Mouse (Mus musculus): ENCODE data around the gene Trim34b.
"Not testable (repeated sequence)": the region's sequence is repeated elsewhere in the genome, so short reads cannot be mapped to it uniquely, and the experiment has no call there.

Gene Trim34b

GRCm38 (mm10) chr7:104329171-104329570, at the start of gene Trim34b:
Gene Trim34b, plus strand, starts transcription at chr7:104329471.
- not testable (repeated sequence) for DNase-seq (ENCODE audit: low read depth, low spot score)

- not testable (repeated sequence) for DNase-seq (ENCODE audit: low read depth, low spot score)
Observed at GRCm38 (mm10) chr7:104287576-104288443, 41.5 kb upstream of the Trim34b start, which contains the start of gene Trim5. Gene Trim5, minus strand, starts transcription at chr7:104288094.

GRCm38 (mm10) chr7:104290641-104291040, 38.6 kb upstream of the Trim34b start:
- DNase-seq (ENCODE audit: low read depth, low spot score) = no peak

DNA sequence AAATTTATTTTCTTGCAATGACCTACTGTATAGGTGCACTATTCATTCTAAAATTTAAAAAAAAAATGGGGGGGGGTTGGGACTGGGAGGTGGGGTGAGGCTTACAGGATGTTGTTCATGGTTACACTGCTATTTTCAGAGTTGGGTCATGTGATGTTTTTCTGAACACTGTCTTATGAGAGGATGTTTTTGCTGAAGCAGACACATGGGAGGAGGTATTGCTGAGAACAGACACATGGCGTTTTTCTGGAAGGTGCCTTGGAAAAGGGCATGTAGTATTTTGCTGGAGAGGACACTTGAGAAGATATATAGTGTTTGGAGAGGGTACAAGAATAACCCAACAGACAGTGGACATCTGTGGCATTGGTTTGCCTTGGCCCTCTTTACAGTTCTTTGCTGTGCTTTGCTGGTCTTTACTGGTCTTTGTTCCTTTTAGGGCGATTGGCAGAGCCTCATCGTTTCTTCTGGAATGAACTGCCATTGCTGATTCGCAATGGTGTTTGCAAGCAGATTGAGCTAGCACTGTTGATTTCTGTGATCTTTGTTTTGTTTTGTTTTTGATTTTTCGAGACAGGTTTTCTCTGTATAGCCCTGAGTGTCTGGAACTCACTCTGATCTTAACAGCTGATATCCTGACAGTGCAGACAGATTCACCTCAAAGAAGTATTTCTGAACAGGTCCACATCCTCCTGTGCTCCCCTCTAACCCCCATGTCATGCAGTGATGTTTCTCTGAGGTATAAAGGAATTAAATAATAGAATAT, 37.5 kb upstream of the Trim34b start:
- no peak for DNase-seq (ENCODE audit: low read depth, low spot score)

DNA sequence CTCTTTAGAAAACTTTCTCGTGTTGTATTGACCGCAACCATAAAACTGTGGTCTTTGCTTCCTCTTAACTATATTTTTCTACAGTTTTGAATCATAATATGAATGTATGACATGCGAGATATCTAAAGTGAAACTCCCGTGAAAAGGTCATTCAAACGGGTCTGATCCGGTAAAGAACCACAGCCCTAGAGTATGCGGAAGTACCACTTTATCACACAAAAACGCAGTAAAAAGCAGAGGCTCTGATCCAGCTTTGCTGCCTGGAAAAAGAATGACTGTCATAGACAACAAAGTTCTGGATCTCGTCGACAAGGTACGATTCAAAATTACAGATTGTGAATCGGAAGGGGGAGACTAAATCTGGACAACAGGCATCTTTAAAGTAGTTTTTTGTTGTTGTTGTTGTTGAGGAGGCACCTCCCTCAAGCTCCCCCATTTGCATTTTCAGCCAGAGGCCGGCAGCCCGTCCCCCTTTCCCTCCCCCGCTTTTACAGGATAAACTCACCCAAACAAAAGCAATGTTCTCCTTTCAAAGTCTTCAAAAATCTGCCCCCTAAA, 14.4 kb upstream of the Trim34b start:
- DNase-seq (ENCODE audit: low read depth, low spot score) = no peak

DNA sequence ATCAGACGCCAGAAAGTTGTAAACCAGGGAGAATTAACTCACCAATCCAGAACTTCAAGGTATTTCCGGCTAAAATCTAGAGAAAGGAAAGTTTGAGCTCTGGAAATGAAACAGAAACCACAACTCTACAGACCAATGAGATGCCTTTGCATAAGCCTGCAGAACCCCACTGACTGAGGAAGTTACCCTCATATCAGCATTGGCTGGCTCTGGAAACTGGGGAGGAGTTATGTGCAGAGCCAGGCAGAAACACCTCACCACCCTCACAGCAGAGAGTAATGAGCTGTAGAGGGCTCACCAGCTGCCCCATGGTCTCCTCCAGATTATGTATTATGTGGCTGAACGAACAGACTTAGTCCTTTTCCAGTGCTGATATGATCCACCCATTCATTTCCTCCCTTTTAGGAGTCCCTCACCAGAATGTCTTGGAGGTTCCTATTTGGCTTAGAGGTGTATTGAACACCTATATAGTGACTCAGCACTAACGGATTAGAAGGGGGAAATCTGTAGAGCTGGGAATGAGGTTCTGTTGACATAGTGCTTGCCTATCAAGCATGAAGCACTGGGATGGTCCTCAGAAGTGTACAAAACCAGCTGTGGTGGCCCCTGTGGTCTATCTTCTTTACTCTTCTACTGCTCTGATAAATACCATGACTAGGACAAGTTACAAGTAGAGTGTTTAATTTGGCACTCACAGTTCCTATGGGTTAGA, 13.7 kb upstream of the Trim34b start, which contains the start of gene Trim12a:
Trim12a (minus strand) TSS at position 98 of the 712 bp plus-strand sequence.
- DNase-seq (ENCODE audit: low read depth, low spot score) = not testable (repeated sequence)

DNA sequence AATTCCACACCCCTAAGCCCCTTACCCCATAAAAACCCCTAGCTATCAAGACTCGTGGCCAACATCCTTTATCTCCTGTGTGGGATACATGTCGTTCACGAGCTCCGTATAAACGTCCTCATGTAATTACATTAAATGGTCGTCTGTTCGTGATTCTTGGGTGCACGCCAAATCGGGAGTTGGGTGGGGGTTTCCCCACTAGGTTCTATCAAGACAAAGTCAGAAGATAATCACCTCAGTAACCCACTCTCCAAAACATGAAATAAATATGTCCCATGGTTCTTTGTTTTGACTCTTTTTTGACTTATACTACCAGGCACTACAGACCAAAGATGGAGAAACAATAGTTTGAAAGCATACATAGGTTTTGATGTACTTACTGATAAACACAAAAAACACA, 7.2 kb upstream of the Trim34b start:
- DNase-seq (ENCODE audit: low read depth, low spot score) = no peak

DNA sequence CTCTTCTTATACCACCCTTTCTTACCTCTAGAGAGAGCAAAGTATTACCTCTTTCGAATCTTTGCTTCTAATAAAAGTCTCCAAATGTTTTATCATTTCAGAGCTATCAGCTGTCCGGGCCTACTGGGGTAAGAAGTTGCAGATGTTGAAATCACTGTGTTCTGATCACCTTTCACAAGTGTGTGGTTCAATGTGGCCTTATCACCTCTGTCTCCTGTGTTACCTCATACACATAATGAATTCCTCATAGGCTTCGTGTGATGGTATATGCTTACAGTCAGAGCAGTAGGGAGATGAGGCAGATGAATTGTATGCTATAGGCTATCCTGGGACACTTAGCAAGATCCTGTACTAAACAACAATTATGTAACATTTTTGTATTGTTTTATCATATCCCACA, 6.3 kb downstream of the Trim34b start:
- not testable (repeated sequence) for DNase-seq (ENCODE audit: low read depth, low spot score)

DNA sequence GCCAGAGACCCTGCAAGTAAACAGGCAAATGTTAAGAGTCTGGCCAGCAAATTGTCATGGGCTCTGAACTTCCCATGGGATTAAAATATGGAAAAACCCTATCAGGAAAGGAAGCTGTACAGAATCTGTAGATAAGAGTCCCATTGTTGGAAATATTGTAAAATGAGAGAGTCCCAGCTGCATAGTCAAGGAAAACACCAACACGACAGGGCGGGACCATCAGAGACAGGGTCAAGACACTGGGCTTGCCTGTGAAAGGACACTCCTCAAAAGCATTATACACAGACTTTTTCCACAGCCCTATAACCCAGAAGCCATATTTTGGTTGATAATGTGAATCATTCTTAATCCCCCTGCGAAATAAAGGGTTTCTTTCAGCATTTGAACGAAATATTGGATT, 11.5 kb downstream of the Trim34b start:
- DNase-seq (ENCODE audit: low read depth, low spot score) = not testable (repeated sequence)

DNA sequence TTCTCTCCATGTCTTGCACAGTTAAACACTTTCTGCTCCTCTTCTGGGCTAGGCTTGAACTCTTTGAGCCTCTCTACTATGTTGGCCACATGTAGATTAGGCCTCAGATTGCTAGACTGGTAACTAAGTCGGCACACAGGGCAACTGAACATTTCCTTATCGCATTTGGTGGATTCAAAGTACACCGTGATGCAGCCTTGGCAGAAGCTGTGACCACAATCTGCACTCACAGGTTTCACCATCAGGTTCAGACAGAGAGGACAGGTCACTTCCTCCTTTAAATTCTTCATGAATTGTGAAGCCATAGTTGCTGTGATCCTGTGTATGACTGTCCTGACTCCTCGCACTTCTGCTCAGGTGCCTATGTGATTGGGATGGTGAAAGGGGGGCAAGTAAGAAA, 18.8 kb downstream of the Trim34b start:
- DNase-seq (ENCODE audit: low read depth, low spot score) = not testable (repeated sequence)

DNA sequence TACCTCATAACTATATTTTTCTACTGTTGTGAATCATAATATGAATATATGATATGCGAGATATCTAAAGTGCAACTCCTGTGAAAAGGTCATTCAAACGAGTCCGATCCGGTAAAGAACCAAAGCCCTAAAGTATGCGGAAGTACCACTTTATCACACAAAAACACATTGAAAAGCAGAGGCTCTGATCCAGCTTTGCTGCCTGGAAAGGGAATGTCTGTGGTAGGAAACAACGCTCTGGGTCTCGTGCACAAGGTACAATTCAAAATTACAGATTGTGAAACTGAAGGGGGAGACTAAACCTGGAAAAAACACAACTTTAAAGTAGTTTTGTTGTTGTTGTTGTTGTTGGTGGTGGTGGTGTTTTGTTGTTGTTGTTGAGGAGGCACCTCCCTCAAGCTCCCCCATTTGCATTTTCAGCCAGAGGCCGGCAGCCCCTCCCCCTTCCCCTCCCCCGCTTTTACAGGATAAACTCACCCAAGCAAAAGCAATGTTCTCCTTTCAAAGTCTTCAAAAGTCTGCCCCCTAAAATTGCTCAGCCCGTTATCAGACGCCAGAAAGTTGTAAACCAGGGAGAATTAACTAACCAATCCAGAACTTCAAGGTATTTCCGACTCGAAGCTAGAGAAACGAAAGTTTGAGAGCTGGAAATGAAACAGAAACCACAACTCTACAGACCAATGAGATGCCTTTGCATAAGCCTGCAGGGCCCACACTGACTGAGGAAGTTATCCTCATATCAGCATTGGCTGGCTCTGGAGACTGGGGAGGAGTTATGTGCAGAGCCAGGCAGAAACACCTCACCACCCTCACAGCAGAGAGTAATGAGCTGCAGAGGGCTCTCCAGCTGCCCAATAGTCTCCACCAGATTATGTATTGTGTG, 23.7 kb downstream of the Trim34b start, which contains the start of gene Trim12c:
Trim12c (minus strand) TSS at position 646 of the 883 bp plus-strand sequence.
- DNase-seq (ENCODE audit: low read depth, low spot score) = no peak

DNA sequence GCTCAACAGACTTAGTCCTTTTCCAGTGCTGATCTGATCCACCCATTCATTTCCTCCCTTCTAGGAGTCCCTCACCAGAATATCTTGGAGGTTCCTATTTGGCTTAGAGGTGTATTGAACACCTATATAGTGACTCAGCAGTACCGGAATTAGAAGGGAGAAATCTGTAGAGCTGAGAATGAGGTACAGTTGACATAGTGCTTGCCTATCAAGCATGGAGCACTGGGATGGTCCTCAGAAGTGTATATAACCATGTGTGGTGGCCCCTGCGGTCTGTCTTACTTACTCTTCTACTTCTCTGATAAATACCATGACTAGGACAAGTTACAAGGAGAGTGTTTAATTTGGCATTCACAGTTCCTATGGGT, 24.3 kb downstream of the Trim34b start:
- no peak for DNase-seq (ENCODE audit: low read depth, low spot score)

DNA sequence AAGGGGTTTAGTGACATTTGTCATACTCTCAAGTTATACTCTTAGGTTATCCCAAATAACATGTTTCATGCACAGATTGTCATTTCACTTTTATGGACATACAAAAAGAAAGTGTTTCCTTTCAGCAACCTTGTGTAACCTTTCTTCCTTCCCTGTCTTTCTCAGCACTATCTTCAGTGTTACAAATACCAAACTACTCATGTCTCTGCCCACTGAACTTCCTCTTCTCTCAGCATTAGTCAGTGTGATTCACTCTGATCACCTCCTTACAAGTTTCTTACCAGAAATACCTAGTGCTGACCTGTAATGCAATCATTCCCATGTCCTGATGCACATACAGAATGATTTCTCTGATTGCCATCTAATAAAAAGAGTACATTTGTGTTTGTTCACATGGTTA, 37.1 kb downstream of the Trim34b start:
- DNase-seq (ENCODE audit: low read depth, low spot score) = no peak

DNA sequence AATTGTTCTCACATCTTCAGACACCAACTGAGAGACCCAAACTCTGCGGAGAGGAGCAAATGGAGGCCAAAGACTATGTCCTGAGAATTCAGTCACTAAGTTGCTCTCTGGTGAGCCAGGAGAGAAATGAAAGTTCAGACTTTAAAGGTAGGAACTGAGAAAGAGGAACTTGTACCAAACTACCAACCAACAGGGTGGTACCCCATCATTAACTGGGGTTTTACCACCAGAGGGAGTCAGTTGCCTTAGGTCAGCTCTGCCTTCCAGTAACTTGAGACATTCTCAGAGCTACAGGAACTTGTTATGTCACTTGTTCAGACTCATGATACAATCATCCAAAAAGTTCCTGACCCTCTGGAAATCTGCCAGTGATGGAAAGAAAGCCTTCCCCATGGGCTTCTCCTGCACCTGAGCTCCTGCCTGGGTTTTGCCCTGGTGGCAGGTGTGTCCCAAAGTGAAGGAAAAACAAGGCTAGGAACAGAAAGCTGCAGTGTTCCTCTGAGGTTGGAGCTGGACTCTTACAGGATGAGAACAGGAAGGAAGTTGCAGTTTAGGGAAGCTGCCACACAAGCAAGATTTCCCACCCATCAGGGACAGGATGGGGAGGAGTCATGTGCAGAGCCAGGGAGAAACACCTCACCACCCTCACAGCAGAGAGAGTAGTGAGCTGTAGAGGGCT, 40.6 kb downstream of the Trim34b start, which contains the start of gene Trim30b:
Trim30b (minus strand) TSS at position 149 of the 679 bp plus-strand sequence.
- no peak for DNase-seq (ENCODE audit: low read depth, low spot score)

Data from retina, adult 2 months (tissue).